Mouse (Mus musculus) limb, embryonic 14.5 days (tissue): Measurements from ENCODE around the gene Asb18. TPM values are rescaled to one million over a fixed set of nuclear protein-coding genes. Genes with fewer than 3 reads are reported as not detected.

Experiments
- ATAC-seq: fragments of 200-750 bp; cut with Nextera tagmentation; 2 replicates; pipeline ENCODE4 v1.8.0; 2017; ENCODE audit warnings: low read depth, moderate number of reproducible peaks, moderate TSS enrichment; ENCODE audit not compliant: low FRiP score
- DNase-seq: peaks from one replicate; pipeline ENCODE4 v3.0.0-alpha.2; 2015; ENCODE audit warnings: low spot score
- H3K27ac ChIP-seq: fragments of 300-500 bp; sonication (generic); replicated peaks from 2 replicates; pipeline ENCODE4 v1.5.1; 2014; ENCODE audit warnings: low read depth, mild to moderate bottlenecking, low read length, moderate library complexity, mixed read lengths
- H3K27me3 ChIP-seq: fragments of 300-500 bp; sonication (generic); 2 replicates; pipeline ENCODE4 v1.6.1; 2014; ENCODE audit warnings: low read length, mixed read lengths; ENCODE audit not compliant: control insufficient read depth, insufficient read depth
- H3K36me3 ChIP-seq: fragments of 300-500 bp; sonication (generic); 2 replicates; pipeline ENCODE4 v1.6.1; 2014; ENCODE audit warnings: mild to moderate bottlenecking, low read length, moderate library complexity, mixed read lengths; ENCODE audit not compliant: control insufficient read depth, insufficient read depth
- H3K4me1 ChIP-seq: fragments of 300-500 bp; sonication (generic); 2 replicates; pipeline ENCODE4 v1.6.1; 2014; ENCODE audit warnings: antibody characterized with exemption, low read length, mixed read lengths; ENCODE audit not compliant: control insufficient read depth, insufficient read depth
- H3K4me2 ChIP-seq: fragments of 300-500 bp; sonication (generic); replicated peaks from 2 replicates; pipeline ENCODE4 v1.6.1; 2014; ENCODE audit warnings: low read depth, mild to moderate bottlenecking, low read length, moderate library complexity; ENCODE audit not compliant: severe bottlenecking
- H3K4me3 ChIP-seq: fragments of 300-500 bp; sonication (generic); replicated peaks from 2 replicates; pipeline ENCODE4 v1.5.1; 2014; ENCODE audit warnings: low read length
- H3K9ac ChIP-seq: fragments of 300-500 bp; sonication (generic); 2 replicates; pipeline ENCODE4 v1.6.1; 2014; ENCODE audit warnings: mild to moderate bottlenecking, low read depth, low read length, moderate library complexity; ENCODE audit not compliant: severe bottlenecking
- H3K9me3 ChIP-seq: fragments of 300-500 bp; sonication (generic); 2 replicates; pipeline ENCODE4 v1.6.1; 2016; ENCODE audit warnings: low read length; ENCODE audit not compliant: control insufficient read depth
- POLR2A ChIP-seq: fragments of 200-500 bp; IDR thresholded peaks from 2 replicates; pipeline ENCODE4 v1.8.0; 2012; ENCODE audit warnings: inconsistent platforms, mild to moderate bottlenecking, moderate library complexity, borderline replicate concordance; ENCODE audit not compliant: insufficient read depth, insufficient read length; ENCODE audit errors: extremely low read depth
- WGBS: fragments of 180-500 bp; shearing (Covaris S2); extraction: QIAGEN DNeasy Blood & Tissue Kit; methylation state at CpG from one replicate; pipeline ENCODE4 v1.1.7; 2014; 5-methylcytosine and 5-hydroxymethylcytosine counted together
- polyA plus RNA-seq, 2 experiments: library from polyadenylated mRNA; depleted of rRNA in 1 of 2; stranded (reverse) in 1 of 2; unstranded in 1 of 2; fragments of >200 nt; fragmentation: Nextera tagmentation in 1 of 2; extraction: Ambion mirVana in 1 of 2; gene quantifications; 2 replicates each; pipeline versions ENCODE4 v1.2.1 to v1.2.3; 2012 to 2014

The Asb18 gene
- polyA plus RNA-seq, 2 experiments: 0.06 to 0.38 TPM

GRCm38 (mm10) chr1:89967585-89967984, 46.9 kb downstream of the Asb18 start:
- H3K27me3 ChIP-seq: peaks cover 48% of the 10 kb centered on the region
- H3K27ac ChIP-seq: no peak overlapping the region
- H3K4me1 ChIP-seq: no peaks in the 10 kb centered on the region
- no peak overlapping the region for H3K9ac ChIP-seq
- no peak for ATAC-seq
- 16% methylated on average over 9 of the region's 9 CpGs for WGBS
- H3K4me3 ChIP-seq: peak overlapping the region; percentile 58
- TF ChIP-seq POLR2A: no peak
- no peak for DNase-seq
- no peaks in the 10 kb centered on the region for H3K36me3 ChIP-seq
- peak overlapping the region; percentile 94 for H3K4me2 ChIP-seq
- H3K9me3 ChIP-seq: no peaks in the 10 kb centered on the region

- no peaks in the 10 kb centered on the region for H3K36me3 ChIP-seq
- no peak for ATAC-seq
- no peak overlapping the region for H3K4me2 ChIP-seq
- H3K27ac ChIP-seq: no peak overlapping the region
- 72% methylated on average over 12 of the region's 12 CpGs for whole genome bisulfite sequencing
- H3K9me3 ChIP-seq: no peaks in the 10 kb centered on the region
- no peak overlapping the region for H3K9ac ChIP-seq
- peaks cover 28% of the 10 kb centered on the region for H3K27me3 ChIP-seq
- DNase-seq: no peak
- H3K4me1 ChIP-seq: peaks cover 3% of the 10 kb centered on the region; the same call in 1 of the 2 replicates
- no peak overlapping the region for H3K4me3 ChIP-seq
- no peak for TF ChIP-seq POLR2A
Observed at GRCm38 (mm10) chr1:89964426-89964825, 50.0 kb downstream of the Asb18 start.

GRCm38 (mm10) chr1:89963296-89963695, 51.2 kb downstream of the Asb18 start:
- H3K9ac ChIP-seq: no peak overlapping the region
- 82% methylated on average over 2 of the region's 2 CpGs for WGBS
- H3K4me3 ChIP-seq: no peak overlapping the region
- no peak for TF ChIP-seq POLR2A
- DNase-seq (no peak), ATAC-seq (no peak)
- H3K4me2 ChIP-seq: no peak overlapping the region
- H3K4me1 ChIP-seq: peaks cover 3% of the 10 kb centered on the region; the same call in 1 of the 2 replicates
- no peak overlapping the region for H3K27ac ChIP-seq
- H3K27me3 ChIP-seq: peaks cover 16% of the 10 kb centered on the region
- no peaks in the 10 kb centered on the region for H3K9me3 ChIP-seq
- H3K36me3 ChIP-seq: no peaks in the 10 kb centered on the region

GRCm38 (mm10) chr1:89962092-89962491, 52.4 kb downstream of the Asb18 start:
- ATAC-seq (no peak), DNase-seq (no peak)
- no peaks in the 10 kb centered on the region for H3K36me3 ChIP-seq
- H3K4me2 ChIP-seq: no peak overlapping the region
- TF ChIP-seq POLR2A: no peak
- 6% methylated on average over 13 of the region's 13 CpGs for WGBS
- H3K27me3 ChIP-seq: peaks cover 6% of the 10 kb centered on the region; the same call in 1 of the 2 replicates
- no peaks in the 10 kb centered on the region for H3K9me3 ChIP-seq
- peaks cover 3% of the 10 kb centered on the region; the same call in 1 of the 2 replicates for H3K4me1 ChIP-seq
- H3K4me3 ChIP-seq: no peak overlapping the region
- no peak overlapping the region for H3K9ac ChIP-seq
- no peak overlapping the region for H3K27ac ChIP-seq

- DNase-seq: no peak
- 56% methylated on average over 4 of the region's 4 CpGs for WGBS
Observed at GRCm38 (mm10) chr1:89959393-89959792, 55.1 kb downstream of the Asb18 start.

GRCm38 (mm10) chr1:89943202-89943601, 71.3 kb downstream of the Asb18 start:
- 4% methylated on average over 16 of the region's 16 CpGs for WGBS
- peak; percentile 81 for DNase-seq
- H3K4me1 ChIP-seq: peaks cover 5% of the 10 kb centered on the region
- H3K9me3 ChIP-seq: no peaks in the 10 kb centered on the region
- no peak overlapping the region for H3K27ac ChIP-seq
- TF ChIP-seq POLR2A: no peak
- no peak overlapping the region for H3K4me3 ChIP-seq
- H3K36me3 ChIP-seq: no peaks in the 10 kb centered on the region
- H3K9ac ChIP-seq: no peak overlapping the region
- H3K27me3 ChIP-seq: peaks cover 66% of the 10 kb centered on the region
- no peak overlapping the region for H3K4me2 ChIP-seq
- ATAC-seq: peak; percentile 76

More at GRCm38 (mm10) chr1:89959393-89959792, 55.1 kb downstream of the Asb18 start:
- Histone ChIP-seq H3K27ac (no peak overlapping the region), H3K36me3 (no peaks in the 10 kb centered on the region), H3K27me3 (no peaks in the 10 kb centered on the region), H3K4me2 (no peak overlapping the region), H3K9me3 (no peaks in the 10 kb centered on the region), H3K4me3 (no peak overlapping the region), H3K9ac (no peak overlapping the region), H3K4me1 (peaks cover 3% of the 10 kb centered on the region; the same call in 1 of the 2 replicates)
- TF ChIP-seq POLR2A: no peak
- no peak for ATAC-seq
